Mouse (Mus musculus): ENCODE data around the gene Carns1. TPM values are rescaled to one million over a fixed set of nuclear protein-coding genes. Genes with fewer than 3 reads are reported as not detected.

The Carns1 gene
- polyA plus RNA-seq, 1 experiment: 4.4 TPM

DNA sequence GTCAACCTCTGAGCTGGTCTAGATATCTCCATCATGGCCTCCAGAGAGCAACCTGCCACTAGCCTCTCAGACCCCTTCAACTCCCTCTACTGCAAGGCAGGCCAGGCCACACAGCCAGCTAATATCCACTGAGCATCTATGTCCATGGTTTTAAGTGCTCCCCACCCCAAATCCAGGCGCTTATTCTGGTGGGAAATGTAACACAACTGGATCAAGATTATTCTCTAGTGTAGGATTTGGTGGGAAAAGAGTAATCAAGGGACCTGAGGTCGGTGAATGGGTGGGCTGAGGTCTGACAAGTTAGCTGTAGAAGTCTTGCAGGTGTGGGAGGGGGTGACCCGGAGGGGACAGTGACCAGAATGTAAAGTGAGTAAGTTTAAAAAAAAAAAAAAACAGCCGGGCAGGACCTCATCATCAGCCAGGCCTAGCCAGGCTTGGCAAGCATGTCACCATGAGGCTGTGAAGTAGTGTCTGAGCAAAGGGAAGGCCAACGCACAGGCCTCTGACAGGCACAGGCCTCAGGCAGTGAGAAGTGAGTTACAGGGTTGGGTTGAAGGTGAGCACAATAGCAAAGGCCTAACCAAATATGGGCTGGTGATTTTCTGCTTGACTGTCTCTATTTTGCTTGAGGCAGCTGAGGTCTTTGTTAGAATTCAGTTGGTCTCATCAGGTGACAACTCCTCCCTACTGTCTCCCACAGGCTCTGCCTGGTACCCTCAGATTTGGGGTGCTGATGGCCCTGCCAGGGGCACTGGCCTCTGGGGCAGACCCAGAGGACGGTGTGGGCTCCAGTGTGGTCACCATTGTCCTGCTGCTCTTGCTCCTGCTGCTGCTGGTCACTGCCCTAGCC, 19.8 kb downstream of the Carns1 start:
- 0 out of 2 replicates have a peak, but pooled peaks have one; percentile 21 for TF ChIP-seq POLR2A (IDR thresholded peaks at IDR 0.05; ENCODE audit: low read depth, low read length)
- TF ChIP-seq CTCF (IDR thresholded peaks at IDR 0.05; ENCODE audit: extremely low read depth, insufficient read length, insufficient replicate concordance, low read depth, low read length): no peak
- peak overlapping the region; percentile 64 for H3K27ac ChIP-seq (ENCODE audit: insufficient read depth, low read depth, low read length)
- H3K36me3 ChIP-seq (ENCODE audit: control insufficient read depth, insufficient read depth, low read length): peaks cover 59% of the 10 kb centered on the region
- no peaks in the 10 kb centered on the region for H3K27me3 ChIP-seq (ENCODE audit: control insufficient read depth, insufficient read depth, low read length)
- peak overlapping the region; percentile 44 for H3K4me3 ChIP-seq (ENCODE audit: low read depth, low read length)
- H3K4me1 ChIP-seq (ENCODE audit: control insufficient read depth, insufficient read depth, insufficient read length, low read length): no peaks in the 10 kb centered on the region; the same call in 1 of the 2 replicates
- WGBS: 75% methylated on average over 6 of the region's 6 CpGs

DNA sequence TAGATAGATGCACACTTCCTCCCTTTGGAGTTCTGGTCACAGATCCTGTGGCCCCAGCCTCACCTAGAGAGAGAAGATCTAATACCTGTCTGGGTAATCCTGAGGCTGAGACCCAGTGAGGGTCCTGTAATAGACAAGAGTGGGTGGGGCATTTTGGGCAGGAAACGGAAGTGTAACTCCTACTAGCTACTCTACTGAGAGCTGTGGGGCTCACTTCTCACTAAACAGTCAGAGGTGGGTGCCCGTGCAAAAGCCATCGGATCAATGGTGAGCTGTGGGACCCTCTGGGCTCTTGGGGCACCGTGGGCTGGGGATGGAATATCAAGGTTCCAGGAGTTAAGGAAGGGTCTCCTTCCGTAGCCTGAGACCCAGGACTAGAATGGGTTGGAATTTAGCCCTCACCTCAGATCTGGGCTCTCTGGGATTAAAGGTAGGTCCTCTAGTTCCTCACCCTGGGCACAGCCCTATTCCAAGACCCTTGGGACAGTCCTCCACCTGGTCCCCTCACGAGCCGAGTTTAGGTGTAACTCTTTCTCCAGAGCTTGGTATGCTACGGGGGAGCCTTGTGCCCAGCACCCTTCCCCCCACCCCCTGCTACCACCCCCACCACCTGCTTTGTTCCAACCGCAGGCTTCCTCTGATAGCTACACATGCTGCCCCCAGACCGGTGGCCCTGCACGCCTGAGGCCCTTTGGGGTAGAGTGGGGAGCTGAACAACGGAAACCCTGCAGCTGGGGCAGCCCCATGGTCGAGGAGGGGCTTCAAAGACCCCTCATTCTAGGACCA, 20.6 kb downstream of the Carns1 start:
- Histone ChIP-seq H3K36me3 (ENCODE audit: control insufficient read depth, insufficient read depth, low read length) (peaks cover 66% of the 10 kb centered on the region), H3K27ac (ENCODE audit: insufficient read depth, low read depth, low read length) (peak overlapping the region; percentile 73), H3K4me1 (ENCODE audit: control insufficient read depth, insufficient read depth, insufficient read length, low read length) (peaks cover 8% of the 10 kb centered on the region), H3K27me3 (ENCODE audit: control insufficient read depth, insufficient read depth, low read length) (no peaks in the 10 kb centered on the region), H3K4me3 (ENCODE audit: low read depth, low read length) (peak overlapping the region; percentile 44)
- TF ChIP-seq CTCF (IDR thresholded peaks at IDR 0.05; ENCODE audit: extremely low read depth, insufficient read length, insufficient replicate concordance, low read depth, low read length) (no peak), POLR2A (IDR thresholded peaks at IDR 0.05; ENCODE audit: low read depth, low read length) (peak; percentile 54; the same call in 1 of the 2 replicates)
- 72% methylated on average over 13 of the region's 13 CpGs for WGBS

DNA sequence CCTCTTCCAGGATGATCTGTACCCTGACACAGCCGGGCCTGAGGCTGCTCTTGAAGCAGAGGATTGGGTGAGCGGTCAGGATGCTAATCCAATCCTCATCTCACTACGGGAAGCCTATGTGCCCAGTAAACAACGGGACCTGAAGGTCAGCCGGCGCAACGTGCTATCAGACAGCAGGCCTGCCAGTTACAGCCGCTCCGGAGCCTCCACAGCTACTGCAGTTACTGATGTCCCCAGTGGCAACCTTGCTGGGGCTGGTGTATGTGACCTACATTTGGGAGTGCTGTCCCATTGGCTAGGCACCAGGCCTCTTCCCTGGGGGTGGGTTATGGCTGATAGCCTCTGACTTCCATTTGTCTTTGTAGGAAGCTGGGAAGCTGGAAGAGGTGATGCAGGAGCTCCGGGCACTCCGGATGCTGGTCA, 22.0 kb downstream of the Carns1 start, which contains the start of gene Ptprcap:
TSS of gene Ptprcap (plus strand) at position 373 of the 423 bp plus-strand sequence.
- Histone ChIP-seq H3K27ac (ENCODE audit: insufficient read depth, low read depth, low read length) (no peak within 1 kb of the TSS), H3K4me1 (ENCODE audit: control insufficient read depth, insufficient read depth, insufficient read length, low read length) (peaks cover 12% of the 10 kb centered on the region), H3K36me3 (ENCODE audit: control insufficient read depth, insufficient read depth, low read length) (peaks cover 58% of the 10 kb centered on the region), H3K4me3 (ENCODE audit: low read depth, low read length) (no peak within 1 kb of the TSS), H3K27me3 (ENCODE audit: control insufficient read depth, insufficient read depth, low read length) (no peaks in the 10 kb centered on the region)
- WGBS: 76% methylated on average over 11 of the region's 11 CpGs
- TF ChIP-seq CTCF (IDR thresholded peaks at IDR 0.05; ENCODE audit: extremely low read depth, insufficient read length, insufficient replicate concordance, low read depth, low read length) (no peak), POLR2A (IDR thresholded peaks at IDR 0.05; ENCODE audit: low read depth, low read length) (no peak)

DNA sequence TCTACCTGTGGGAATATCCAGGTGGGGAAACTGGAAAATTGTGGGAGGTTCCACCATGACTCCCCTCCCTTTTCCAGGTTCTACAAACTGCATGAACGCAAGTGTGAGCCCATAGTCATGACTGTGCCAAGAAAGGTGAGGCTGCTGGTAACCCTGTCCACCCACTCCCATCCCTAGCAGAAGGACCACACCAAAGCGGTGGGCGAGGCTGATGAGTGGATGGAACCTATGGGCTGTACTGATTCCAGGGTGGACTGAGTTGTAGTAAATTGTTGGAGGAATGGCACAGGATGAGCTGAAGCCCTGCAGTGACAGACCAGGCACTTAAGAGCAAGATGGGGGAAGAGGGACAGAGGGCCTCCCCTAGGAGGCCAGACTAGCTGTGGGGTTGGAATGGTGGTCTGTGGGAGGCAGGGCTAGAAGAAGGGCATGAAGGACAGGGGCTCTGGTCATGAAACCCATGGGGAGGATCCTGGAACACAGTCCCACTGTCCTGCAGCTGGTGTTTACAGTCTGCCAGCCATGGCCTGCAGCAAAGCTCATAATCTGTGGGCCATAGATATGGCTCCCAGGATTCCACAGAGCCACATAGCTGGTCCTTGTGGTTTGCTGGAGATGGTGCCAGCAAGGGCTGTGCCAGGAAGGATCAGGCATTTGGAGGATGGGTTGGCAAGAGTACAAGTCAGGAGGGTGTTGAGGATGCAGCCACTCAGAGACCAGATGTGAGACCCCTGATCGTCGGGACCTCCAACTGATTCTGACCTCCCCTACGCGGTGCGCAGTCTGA, 22.6 kb downstream of the Carns1 start:
- H3K4me3 ChIP-seq (ENCODE audit: low read depth, low read length): no peak overlapping the region
- no peaks in the 10 kb centered on the region for H3K27me3 ChIP-seq (ENCODE audit: control insufficient read depth, insufficient read depth, low read length)
- H3K27ac ChIP-seq (ENCODE audit: insufficient read depth, low read depth, low read length): no peak overlapping the region
- WGBS: 86% methylated on average over 8 of the region's 8 CpGs
- H3K36me3 ChIP-seq (ENCODE audit: control insufficient read depth, insufficient read depth, low read length): peaks cover 53% of the 10 kb centered on the region
- peaks cover 12% of the 10 kb centered on the region for H3K4me1 ChIP-seq (ENCODE audit: control insufficient read depth, insufficient read depth, insufficient read length, low read length)
- TF ChIP-seq CTCF (IDR thresholded peaks at IDR 0.05; ENCODE audit: extremely low read depth, insufficient read length, insufficient replicate concordance, low read depth, low read length) (no peak), POLR2A (IDR thresholded peaks at IDR 0.05; ENCODE audit: low read depth, low read length) (no peak)

DNA sequence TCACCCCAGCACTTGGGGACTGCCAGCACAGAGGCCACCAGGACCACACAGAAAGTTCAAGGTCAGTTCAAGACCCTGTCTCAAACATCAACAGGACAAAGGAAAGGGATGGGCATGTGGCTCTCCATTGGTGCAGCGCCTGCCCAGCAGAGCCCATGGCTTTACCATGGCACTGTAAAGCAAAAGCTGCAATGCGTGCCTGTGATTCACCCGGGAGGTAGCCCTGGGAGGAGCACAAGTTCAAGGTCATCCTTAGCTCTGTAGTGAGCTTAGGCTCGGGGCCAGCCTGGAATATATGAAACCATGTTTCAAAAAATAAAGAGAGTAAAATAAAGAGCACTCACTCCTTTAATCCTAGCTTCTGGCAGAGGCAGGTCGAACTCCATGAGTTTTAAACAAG, 23.4 kb downstream of the Carns1 start:
- Histone ChIP-seq H3K27me3 (ENCODE audit: control insufficient read depth, insufficient read depth, low read length) (no peaks in the 10 kb centered on the region), H3K36me3 (ENCODE audit: control insufficient read depth, insufficient read depth, low read length) (peaks cover 48% of the 10 kb centered on the region), H3K4me1 (ENCODE audit: control insufficient read depth, insufficient read depth, insufficient read length, low read length) (peaks cover 12% of the 10 kb centered on the region), H3K4me3 (ENCODE audit: low read depth, low read length) (no peak overlapping the region), H3K27ac (ENCODE audit: insufficient read depth, low read depth, low read length) (no peak overlapping the region)
- WGBS: 79% methylated on average over 5 of the region's 5 CpGs
- no peak for TF ChIP-seq CTCF (IDR thresholded peaks at IDR 0.05; ENCODE audit: extremely low read depth, insufficient read length, insufficient replicate concordance, low read depth, low read length)
- TF ChIP-seq POLR2A (IDR thresholded peaks at IDR 0.05; ENCODE audit: low read depth, low read length): no peak

DNA sequence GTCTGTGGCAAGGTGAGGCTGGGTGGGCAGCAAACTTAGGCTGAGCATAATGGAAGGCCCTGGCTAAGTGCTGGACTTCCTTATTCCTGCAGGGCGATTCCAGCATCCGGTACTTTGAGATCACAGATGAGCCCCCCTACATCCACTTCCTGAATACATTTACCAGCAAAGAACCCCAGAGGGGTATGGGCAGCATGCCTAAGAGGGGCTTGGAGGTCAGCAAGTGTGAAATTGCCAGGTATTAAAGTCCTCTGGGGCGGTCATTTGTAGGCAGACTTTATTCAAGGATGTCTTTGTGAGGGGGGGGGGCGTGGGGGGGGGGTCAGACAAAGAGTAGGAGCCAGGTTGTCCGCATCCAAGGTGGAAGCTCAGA, 23.8 kb downstream of the Carns1 start:
- 73% methylated on average over 5 of the region's 5 CpGs for WGBS
- Histone ChIP-seq H3K36me3 (ENCODE audit: control insufficient read depth, insufficient read depth, low read length) (peaks cover 45% of the 10 kb centered on the region), H3K27me3 (ENCODE audit: control insufficient read depth, insufficient read depth, low read length) (no peaks in the 10 kb centered on the region), H3K4me1 (ENCODE audit: control insufficient read depth, insufficient read depth, insufficient read length, low read length) (peaks cover 12% of the 10 kb centered on the region), H3K27ac (ENCODE audit: insufficient read depth, low read depth, low read length) (no peak overlapping the region), H3K4me3 (ENCODE audit: low read depth, low read length) (no peak overlapping the region)
- TF ChIP-seq POLR2A (IDR thresholded peaks at IDR 0.05; ENCODE audit: low read depth, low read length) (no peak), CTCF (IDR thresholded peaks at IDR 0.05; ENCODE audit: extremely low read depth, insufficient read length, insufficient replicate concordance, low read depth, low read length) (no peak)
